Mouse (Mus musculus) brain, embryonic 14.5 days (tissue): ENCODE results near the gene Trafd1.

Experiments
- CTCF ChIP-seq: fragments of 200-500 bp; IDR thresholded peaks from 2 replicates; pipeline ENCODE4 v1.5.1; 2012; ENCODE audit warnings: inconsistent platforms, mild to moderate bottlenecking, moderate library complexity, borderline replicate concordance; ENCODE audit not compliant: insufficient read depth, insufficient read length; ENCODE audit errors: extremely low read depth
- POLR2A ChIP-seq: fragments of 200-500 bp; IDR thresholded peaks from 2 replicates; pipeline ENCODE4 v1.6.1; 2012; ENCODE audit warnings: mild to moderate bottlenecking, inconsistent platforms, borderline replicate concordance; ENCODE audit not compliant: poor library complexity, insufficient read depth, insufficient read length, severe bottlenecking; ENCODE audit errors: extremely low read depth

GRCm38 (mm10) chr5:121398965-121399462 lies 13.6 kb upstream of the Trafd1 start:
- no peak for TF ChIP-seq POLR2A
- no peak for TF ChIP-seq CTCF
